ENCODE assay signal across 25 mouse cellular contexts in the genomic region with DNA sequence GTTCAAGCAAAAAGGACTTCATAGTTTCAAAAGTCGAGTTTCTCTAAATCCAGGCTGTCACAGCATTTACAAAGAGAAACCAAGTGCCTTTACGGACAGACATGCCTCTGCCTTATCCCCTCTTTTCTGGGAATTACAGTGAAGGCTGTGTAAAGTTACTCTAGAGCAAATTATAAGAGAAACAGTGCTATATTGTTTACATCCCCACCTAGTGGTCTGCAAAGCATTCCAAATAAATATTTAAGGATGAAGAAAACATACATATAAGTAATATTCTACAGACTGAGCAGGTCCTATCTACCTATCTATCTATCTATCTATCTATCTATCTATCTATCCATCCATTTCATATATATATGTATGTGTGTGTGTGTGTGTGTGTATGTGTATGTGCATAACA. TPM values are rescaled to one million over a fixed set of nuclear protein-coding genes. Genes with fewer than 3 reads are reported as not detected.
DNase-seq lines count a peak whose midpoint lies in the region; ATAC-seq and TF ChIP-seq lines count a peak whose summit lies in the region.
"Had no signal": no experiment of that assay in that cellular context is flagged by ENCODE, and none has a peak within 500 bp of the region (broad histone marks: within the 10 kb centered on the region; RNA-seq: fewer than 3 reads in every experiment).

No protein-coding gene starts in this region.

- WGBS in heart, adult 2 months, result 47% methylated on average over 2 of the region's 2 CpGs
- WGBS in midbrain, postnatal 0 days, result 56% methylated on average over 2 of the region's 2 CpGs
- WGBS in midbrain, embryonic 16.5 days, result 63% methylated on average over 2 of the region's 2 CpGs

- H3K4me1 ChIP-seq in heart, adult 2 months (ENCODE audit: control insufficient read depth, insufficient read depth, low read length), result no peaks in the 10 kb centered on the region
- H3K4me1 ChIP-seq in midbrain, postnatal 0 days (ENCODE audit: insufficient read depth, low read length), result no peaks in the 10 kb centered on the region
- H3K4me1 ChIP-seq in midbrain, embryonic 16.5 days (ENCODE audit: control insufficient read depth, insufficient read depth, low read length), result no peaks in the 10 kb centered on the region
- H3K4me1 ChIP-seq: hindbrain, embryonic 15.5 days; intestine, embryonic 15.5 days; kidney, embryonic 15.5 days; limb, embryonic 12.5 days; midbrain, embryonic 12.5 days; neural tube, embryonic 12.5 days had no signal

- H3K4me2 ChIP-seq in midbrain, postnatal 0 days (ENCODE audit: low read depth, low read length, poor library complexity, severe bottlenecking), result no peak overlapping the region
- no peak overlapping the region for H3K4me2 ChIP-seq in midbrain, embryonic 16.5 days (ENCODE audit: low read length)
- H3K4me2 ChIP-seq: hindbrain, embryonic 15.5 days; intestine, embryonic 15.5 days; kidney, embryonic 15.5 days; limb, embryonic 12.5 days; midbrain, embryonic 12.5 days; neural tube, embryonic 12.5 days had no signal

- no peak for TF ChIP-seq POLR2A in heart, adult 2 months (IDR thresholded peaks at IDR 0.05; ENCODE audit: insufficient read depth, low read depth, low read length)

- no peak overlapping the region for H3K27ac ChIP-seq in heart, adult 2 months
- no peak overlapping the region for H3K27ac ChIP-seq in left cerebral cortex, adult 2 months
- no peak overlapping the region for H3K27ac ChIP-seq in midbrain, postnatal 0 days (ENCODE audit: low read depth, low read length)
- H3K27ac ChIP-seq in midbrain, embryonic 16.5 days (ENCODE audit: low read length), result no peak overlapping the region
- H3K27ac ChIP-seq: hindbrain, embryonic 15.5 days; intestine, embryonic 15.5 days; kidney, embryonic 15.5 days; limb, embryonic 12.5 days; liver, embryonic 14.5 days; midbrain, embryonic 12.5 days; neural tube, embryonic 12.5 days had no signal

- no peak for DNase-seq in heart, adult 2 months
- DNase-seq in heart, postnatal 14 days, result no peak
- no peak for DNase-seq in left cerebral cortex, adult 2 months (ENCODE audit: extremely low spot score in 1 of 2, low spot score in 2 of 2)
- no peak for DNase-seq in left cerebral cortex, adult 18-20 months (ENCODE audit: low spot score in 2 of 2)
- no peak for DNase-seq in midbrain, postnatal 0 days (ENCODE audit: low spot score)
- no peak for DNase-seq in spleen, adult 18-20 months
- no peak for DNase-seq in kidney, postnatal 10 days
- DNase-seq: adrenal gland, postnatal 14 days; cerebellum, adult 8-10 months; gastrocnemius, postnatal 10 days; heart, adult 11 months; heart, postnatal 4 days; lung, postnatal 10 days; right cerebral cortex, postnatal 25 days; thymus, postnatal 14 days had no signal

- no peaks in the 10 kb centered on the region for H3K9me3 ChIP-seq in midbrain, postnatal 0 days (ENCODE audit: low read length)
- no peaks in the 10 kb centered on the region for H3K9me3 ChIP-seq in midbrain, embryonic 16.5 days (replicated peaks; ENCODE audit: control insufficient read depth, low read length, poor library complexity, severe bottlenecking)
- H3K9me3 ChIP-seq: G1E; hindbrain, embryonic 15.5 days; intestine, embryonic 15.5 days; kidney, embryonic 15.5 days; limb, embryonic 12.5 days; midbrain, embryonic 12.5 days; neural tube, embryonic 12.5 days had no signal

- ATAC-seq in midbrain, postnatal 0 days (ENCODE audit: low FRiP score), result no peak
- no peak for ATAC-seq in midbrain, embryonic 16.5 days
- ATAC-seq: forebrain, embryonic 14.5 days; intestine, embryonic 15.5 days had no signal

- H3K4me3 ChIP-seq in heart, adult 2 months, result no peak overlapping the region
- H3K4me3 ChIP-seq in left cerebral cortex, adult 2 months, result no peak overlapping the region
- no peak overlapping the region for H3K4me3 ChIP-seq in midbrain, postnatal 0 days (ENCODE audit: low read depth, low read length)
- no peak overlapping the region for H3K4me3 ChIP-seq in midbrain, embryonic 16.5 days (ENCODE audit: low read depth, low read length)
- H3K4me3 ChIP-seq: hindbrain, embryonic 15.5 days; intestine, embryonic 15.5 days; kidney, embryonic 15.5 days; limb, embryonic 12.5 days; midbrain, embryonic 12.5 days; neural tube, embryonic 12.5 days had no signal

- intact Hi-C loops in heart, adult 2 months (cut with DNase I), result no loop called here
- intact Hi-C loops in heart, postnatal 14 days (cut with DNase I), result no loop called here
- intact Hi-C loops in left cerebral cortex, adult 2 months (cut with DNase I), result no loop called here

- H3K9ac ChIP-seq in heart, adult 2 months (ENCODE audit: low read depth, low read length), result no peak overlapping the region
- no peak overlapping the region for H3K9ac ChIP-seq in midbrain, postnatal 0 days (replicated peaks; ENCODE audit: low read length, poor library complexity, severe bottlenecking)
- no peak overlapping the region for H3K9ac ChIP-seq in midbrain, embryonic 16.5 days (ENCODE audit: low read depth, low read length)
- H3K9ac ChIP-seq: hindbrain, embryonic 15.5 days; intestine, embryonic 15.5 days; kidney, embryonic 15.5 days; limb, embryonic 12.5 days; liver, embryonic 14.5 days; midbrain, embryonic 12.5 days; neural tube, embryonic 12.5 days had no signal

- H3K79me2 ChIP-seq in heart, adult 2 months (replicated peaks; ENCODE audit: control insufficient read depth, insufficient read depth, low read length), result no peaks in the 10 kb centered on the region

- no peaks in the 10 kb centered on the region for H3K27me3 ChIP-seq in heart, adult 2 months (ENCODE audit: control insufficient read depth, insufficient read depth, low read length)
- no peaks in the 10 kb centered on the region for H3K27me3 ChIP-seq in midbrain, postnatal 0 days (ENCODE audit: insufficient read depth, low read length)
- H3K27me3 ChIP-seq in midbrain, embryonic 16.5 days (ENCODE audit: control insufficient read depth, insufficient read depth, low read depth, low read length), result no peaks in the 10 kb centered on the region
- H3K27me3 ChIP-seq: hindbrain, embryonic 15.5 days; intestine, embryonic 15.5 days; kidney, embryonic 15.5 days; limb, embryonic 12.5 days; midbrain, embryonic 12.5 days; neural tube, embryonic 12.5 days had no signal

- TF ChIP-seq EP300 in heart, adult 2 months (IDR thresholded peaks at IDR 0.05; ENCODE audit: insufficient read depth, low read depth, low read length), result no peak

- no peaks in the 10 kb centered on the region for H3K36me3 ChIP-seq in heart, adult 2 months (ENCODE audit: control insufficient read depth, insufficient read depth, low read length)
- no peaks in the 10 kb centered on the region for H3K36me3 ChIP-seq in midbrain, postnatal 0 days (ENCODE audit: insufficient read depth, low read length)
- H3K36me3 ChIP-seq in midbrain, embryonic 16.5 days (ENCODE audit: control insufficient read depth, insufficient read depth, low read length), result no peaks in the 10 kb centered on the region
- H3K36me3 ChIP-seq: G1E; hindbrain, embryonic 15.5 days; intestine, embryonic 15.5 days; kidney, embryonic 15.5 days; limb, embryonic 12.5 days; midbrain, embryonic 12.5 days; neural tube, embryonic 12.5 days had no signal

- peak; percentile 51 for TF ChIP-seq CTCF in heart, adult 2 months (IDR thresholded peaks at IDR 0.05)
- peak; percentile 8; the same call in 1 of the 2 replicates for TF ChIP-seq CTCF in left cerebral cortex, adult 2 months (IDR thresholded peaks at IDR 0.05)
- TF ChIP-seq CTCF in midbrain, postnatal 0 days (IDR thresholded peaks at IDR 0.05), result peak; percentile 50

RNA-seq across cellular contexts. Expression of gene Baz2b, which starts 27.9 kb away (rescaled TPM):
- 10 to 100 TPM; 39.5 TPM for total RNA-seq in heart, adult 2 months (2021)
- 12.8 and 16.9 TPM in 2 replicates for polyA plus RNA-seq in heart, adult 2 months (2012; rRNA removed)
- 10 to 100 TPM; 44.6 to 54.8 TPM for total RNA-seq in heart, postnatal 14 days (2021)
- total RNA-seq in left cerebral cortex, adult 2 months (2021), result 10 to 100 TPM; 64.2 to 67.9 TPM
- total RNA-seq in left cerebral cortex, adult 18-20 months (2021), result 10 to 100 TPM; 55.3 to 56.7 TPM
- 89.3 and 99.9 TPM in 2 replicates for total RNA-seq in midbrain, postnatal 0 days (2014; rRNA removed)
- 59.0 and 72.3 TPM in 2 replicates for polyA plus RNA-seq in midbrain, postnatal 0 days (2015; fragmentation: Nextera tagmentation; extraction: Ambion mirVana)
- 75.3 and 86.4 TPM in 2 replicates for polyA plus RNA-seq in midbrain, embryonic 16.5 days (2015; fragmentation: Nextera tagmentation; extraction: Ambion mirVana)

RNA-seq across cellular contexts. Expression of gene March7, which starts 28.0 kb away (rescaled TPM):
- 10 to 100 TPM; 20.9 to 24.8 TPM for total RNA-seq in heart, adult 2 months (2021)
- polyA plus RNA-seq in heart, adult 2 months (2012; rRNA removed), result 9.6 and 17.8 TPM in 2 replicates
- 10 to 100 TPM; 33.9 to 37.7 TPM for total RNA-seq in heart, postnatal 14 days (2021)
- total RNA-seq in left cerebral cortex, adult 2 months (2021), result 10 to 100 TPM; 60.3 to 60.7 TPM
- 10 to 100 TPM; 58.4 to 63.5 TPM for total RNA-seq in left cerebral cortex, adult 18-20 months (2021)
- 67.1 and 103 TPM in 2 replicates for total RNA-seq in midbrain, postnatal 0 days (2014; rRNA removed)
- 72.1 and 76.2 TPM in 2 replicates for polyA plus RNA-seq in midbrain, postnatal 0 days (2015; fragmentation: Nextera tagmentation; extraction: Ambion mirVana)
- 94.7 and 97.3 TPM in 2 replicates for polyA plus RNA-seq in midbrain, embryonic 16.5 days (2015; fragmentation: Nextera tagmentation; extraction: Ambion mirVana)
